Mouse (Mus musculus): ENCODE data around the gene Rdh11. TPM values are rescaled to one million over a fixed set of nuclear protein-coding genes. Genes with fewer than 3 reads are reported as not detected.
"Not testable (repeated sequence)": the region's sequence is repeated elsewhere in the genome, so short reads cannot be mapped to it uniquely, and the experiment has no call there.

The Rdh11 gene
- polyA plus RNA-seq (2016; fragmentation: Nextera tagmentation; extraction: Ambion mirVana) = 20.8 and 22.2 TPM in 2 replicates

GRCm38 (mm10) chr12:79192193-79192592 lies at the start of gene Rdh11:
Rdh11 (minus strand) TSS chr12:79192293.
- H3K4me3 ChIP-seq = peak within 1 kb of the TSS; percentile 70
- DNase-seq (ENCODE audit: low spot score) = no peak
- WGBS = 59% methylated on average over 6 of the region's 6 CpGs
- H3K4me1 ChIP-seq = peaks cover 14% of the 10 kb centered on the region
- peak within 1 kb of the TSS; percentile 82 for H3K27ac ChIP-seq
- peaks cover 16% of the 10 kb centered on the region for H3K36me3 ChIP-seq
- no peaks in the 10 kb centered on the region for H3K27me3 ChIP-seq (ENCODE audit: low read depth, poor library complexity, severe bottlenecking)
- no peaks in the 10 kb centered on the region for H3K9me3 ChIP-seq (replicated peaks)

- Histone ChIP-seq H3K36me3 (peaks cover 71% of the 10 kb centered on the region), H3K4me3 (no peak overlapping the region), H3K27me3 (ENCODE audit: low read depth, poor library complexity, severe bottlenecking) (no peaks in the 10 kb centered on the region), H3K27ac (no peak overlapping the region), H3K4me1 (no peaks in the 10 kb centered on the region), H3K9me3 (replicated peaks) (no peaks in the 10 kb centered on the region)
- 89% methylated on average over 11 of the region's 11 CpGs for WGBS
- DNase-seq (ENCODE audit: low spot score) = no peak
Observed at GRCm38 (mm10) chr12:79235485-79236080, 43.5 kb upstream of the Rdh11 start.

- Histone ChIP-seq H3K27ac (no peak overlapping the region), H3K36me3 (no peaks in the 10 kb centered on the region), H3K9me3 (replicated peaks) (no peaks in the 10 kb centered on the region), H3K4me3 (no peak overlapping the region), H3K27me3 (ENCODE audit: low read depth, poor library complexity, severe bottlenecking) (no peaks in the 10 kb centered on the region), H3K4me1 (no peaks in the 10 kb centered on the region)
- WGBS = 57% methylated on average over 5 of the region's 5 CpGs
- DNase-seq (ENCODE audit: low spot score) = no peak
Observed at GRCm38 (mm10) chr12:79217511-79217910, 25.4 kb upstream of the Rdh11 start.

GRCm38 (mm10) chr12:79211447-79211846 lies 19.4 kb upstream of the Rdh11 start:
- no peak overlapping the region for H3K27ac ChIP-seq
- H3K27me3 ChIP-seq (ENCODE audit: low read depth, poor library complexity, severe bottlenecking) = no peaks in the 10 kb centered on the region
- H3K36me3 ChIP-seq = no peaks in the 10 kb centered on the region
- no peak overlapping the region for H3K4me3 ChIP-seq
- no peak for DNase-seq (ENCODE audit: low spot score)
- H3K4me1 ChIP-seq = peaks cover 6% of the 10 kb centered on the region; the same call in 1 of the 2 replicates
- 86% methylated on average over 8 of the region's 8 CpGs for WGBS
- H3K9me3 ChIP-seq (replicated peaks) = no peaks in the 10 kb centered on the region

- Histone ChIP-seq H3K27ac (peak within 1 kb of the TSS; percentile 53), H3K27me3 (ENCODE audit: low read depth, poor library complexity, severe bottlenecking) (no peaks in the 10 kb centered on the region), H3K9me3 (replicated peaks) (no peaks in the 10 kb centered on the region), H3K36me3 (no peaks in the 10 kb centered on the region), H3K4me3 (peak within 1 kb of the TSS; percentile 55), H3K4me1 (peaks cover 6% of the 10 kb centered on the region; the same call in 1 of the 2 replicates)
- DNase-seq (ENCODE audit: low spot score) = peak; percentile 30
- WGBS = 5% methylated on average over 13 of the region's 13 CpGs
Observed at GRCm38 (mm10) chr12:79208703-79209464, 16.8 kb upstream of the Rdh11 start, which contains the start of gene Rdh12. Rdh12 (plus strand) TSS chr12:79208914.

- H3K27me3 ChIP-seq (ENCODE audit: low read depth, poor library complexity, severe bottlenecking) = no peaks in the 10 kb centered on the region
- 84% methylated on average over 3 of the region's 3 CpGs for WGBS
- DNase-seq (ENCODE audit: low spot score) = no peak
- no peaks in the 10 kb centered on the region for H3K36me3 ChIP-seq
- no peaks in the 10 kb centered on the region for H3K9me3 ChIP-seq (replicated peaks)
- no peaks in the 10 kb centered on the region for H3K4me1 ChIP-seq
- no peak overlapping the region for H3K27ac ChIP-seq
- no peak overlapping the region for H3K4me3 ChIP-seq
Observed at GRCm38 (mm10) chr12:79201882-79202281, 9.8 kb upstream of the Rdh11 start.

- 90% methylated on average over 5 of the region's 5 CpGs for WGBS
- H3K9me3 ChIP-seq (replicated peaks) = no peaks in the 10 kb centered on the region
- DNase-seq (ENCODE audit: low spot score) = no peak
- H3K4me3 ChIP-seq = no peak overlapping the region
- no peaks in the 10 kb centered on the region for H3K27me3 ChIP-seq (ENCODE audit: low read depth, poor library complexity, severe bottlenecking)
- H3K27ac ChIP-seq = no peak overlapping the region
- H3K36me3 ChIP-seq = no peaks in the 10 kb centered on the region
- no peaks in the 10 kb centered on the region for H3K4me1 ChIP-seq
Observed at GRCm38 (mm10) chr12:79197105-79197504, 5.0 kb upstream of the Rdh11 start.

GRCm38 (mm10) chr12:79193441-79193840 lies 1.3 kb upstream of the Rdh11 start:
- Histone ChIP-seq H3K27ac (no peak overlapping the region), H3K36me3 (peaks cover 4% of the 10 kb centered on the region), H3K4me1 (peaks cover 14% of the 10 kb centered on the region), H3K9me3 (replicated peaks) (no peaks in the 10 kb centered on the region), H3K4me3 (no peak overlapping the region), H3K27me3 (ENCODE audit: low read depth, poor library complexity, severe bottlenecking) (no peaks in the 10 kb centered on the region)
- peak; percentile 73 for DNase-seq (ENCODE audit: low spot score)
- WGBS = 9% methylated on average over 3 of the region's 3 CpGs

- DNase-seq (ENCODE audit: low spot score) = peak; percentile 87
- Histone ChIP-seq H3K36me3 (peaks cover 21% of the 10 kb centered on the region), H3K27me3 (ENCODE audit: low read depth, poor library complexity, severe bottlenecking) (no peaks in the 10 kb centered on the region), H3K4me1 (peaks cover 14% of the 10 kb centered on the region), H3K4me3 (peak overlapping the region; percentile 70), H3K27ac (peak overlapping the region; percentile 82), H3K9me3 (replicated peaks) (no peaks in the 10 kb centered on the region)
- WGBS = 6% methylated on average over 14 of the region's 14 CpGs
Observed at GRCm38 (mm10) chr12:79191701-79192100, 392 bp downstream of the Rdh11 start.

GRCm38 (mm10) chr12:79190931-79191673 lies 991 bp downstream of the Rdh11 start:
- H3K27me3 ChIP-seq (ENCODE audit: low read depth, poor library complexity, severe bottlenecking) = no peaks in the 10 kb centered on the region
- peak; percentile 62 for DNase-seq (ENCODE audit: low spot score)
- H3K27ac ChIP-seq = peak overlapping the region; percentile 82
- peaks cover 14% of the 10 kb centered on the region for H3K4me1 ChIP-seq
- peak overlapping the region; percentile 70 for H3K4me3 ChIP-seq
- H3K9me3 ChIP-seq (replicated peaks) = no peaks in the 10 kb centered on the region
- H3K36me3 ChIP-seq = peaks cover 27% of the 10 kb centered on the region
- 2% methylated on average over 18 of the region's 18 CpGs for WGBS

GRCm38 (mm10) chr12:79185160-79185559 lies 6.9 kb downstream of the Rdh11 start:
- peaks cover 86% of the 10 kb centered on the region for H3K36me3 ChIP-seq
- H3K4me3 ChIP-seq; H3K9me3 ChIP-seq (replicated peaks); DNase-seq (ENCODE audit: low spot score); H3K27me3 ChIP-seq (ENCODE audit: low read depth, poor library complexity, severe bottlenecking); H3K27ac ChIP-seq; H3K4me1 ChIP-seq: not testable (repeated sequence)
- WGBS = 87% methylated on average over 6 of the region's 6 CpGs

- no peaks in the 10 kb centered on the region for H3K27me3 ChIP-seq (ENCODE audit: low read depth, poor library complexity, severe bottlenecking)
- H3K27ac ChIP-seq = no peak overlapping the region
- no peak for DNase-seq (ENCODE audit: low spot score)
- WGBS = 93% methylated on average over 5 of the region's 5 CpGs
- H3K36me3 ChIP-seq = peaks cover 47% of the 10 kb centered on the region
- peaks cover 8% of the 10 kb centered on the region for H3K4me1 ChIP-seq
- H3K4me3 ChIP-seq = no peak overlapping the region
- H3K9me3 ChIP-seq (replicated peaks) = no peaks in the 10 kb centered on the region
Observed at GRCm38 (mm10) chr12:79175998-79176397, 16.1 kb downstream of the Rdh11 start.

GRCm38 (mm10) chr12:79173721-79174120 lies 18.4 kb downstream of the Rdh11 start:
- Histone ChIP-seq H3K27ac (no peak overlapping the region), H3K4me1 (peaks cover 8% of the 10 kb centered on the region), H3K4me3 (no peak overlapping the region), H3K27me3 (ENCODE audit: low read depth, poor library complexity, severe bottlenecking) (no peaks in the 10 kb centered on the region), H3K9me3 (replicated peaks) (no peaks in the 10 kb centered on the region), H3K36me3 (peaks cover 36% of the 10 kb centered on the region)
- DNase-seq (ENCODE audit: low spot score) = no peak
- 89% methylated on average over 5 of the region's 5 CpGs for WGBS

Measured in limb, embryonic 10.5 days (tissue).